Mouse (Mus musculus): ENCODE measurements around the gene Nfic. TPM values are rescaled to one million over a fixed set of nuclear protein-coding genes. Genes with fewer than 3 reads are reported as not detected.

Gene Nfic
- polyA plus RNA-seq, 1 experiment from 2014 or later: 7.3 TPM

DNA sequence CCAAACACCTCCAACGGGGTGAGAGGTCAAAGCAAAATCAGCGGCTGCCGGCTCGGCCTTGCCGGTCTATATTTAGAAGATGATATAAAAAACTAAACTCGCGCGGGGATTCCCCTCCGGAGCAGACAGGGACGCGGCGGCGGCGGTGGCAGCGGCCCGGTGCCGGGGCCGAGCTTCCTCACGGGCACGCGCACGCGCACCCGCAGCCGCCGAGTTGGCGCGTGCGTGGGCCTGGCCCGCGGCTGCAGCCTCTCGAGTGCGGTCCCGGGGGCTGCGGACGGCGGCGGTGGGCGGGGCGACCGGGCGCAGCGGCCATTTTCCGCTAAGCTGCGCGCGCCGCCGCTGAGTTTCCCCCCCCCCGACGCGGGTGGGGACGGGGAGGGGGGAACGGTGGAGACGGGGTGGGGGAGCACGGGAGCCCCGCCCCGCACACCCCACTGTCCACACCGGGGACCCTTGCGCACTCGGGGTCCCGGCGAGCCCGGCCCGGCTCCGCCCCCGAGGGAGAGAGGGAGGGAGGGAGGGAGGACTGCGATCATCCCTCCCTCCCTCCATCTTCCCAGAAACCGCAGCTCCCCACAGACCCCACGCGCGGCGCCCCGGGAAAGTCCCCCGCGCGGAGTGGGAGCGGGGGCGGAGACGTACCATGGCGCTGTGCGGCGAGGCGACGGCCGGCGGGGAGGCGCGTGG lies 25.1 kb downstream of the Nfic start:
- peaks cover 87% of the 10 kb centered on the region for H3K27me3 ChIP-seq (ENCODE audit: poor library complexity, severe bottlenecking)
- under 1% methylated on average over 70 of the region's 89 CpGs for WGBS
- H3K4me1 ChIP-seq: peaks cover 63% of the 10 kb centered on the region
- no peaks in the 10 kb centered on the region for H3K36me3 ChIP-seq (replicated peaks)
- H3K27ac ChIP-seq: peak overlapping the region; percentile 93
- no peaks in the 10 kb centered on the region for H3K9me3 ChIP-seq
- H3K4me3 ChIP-seq: peak overlapping the region; percentile 84
- DNase-seq (ENCODE audit: extremely low spot score, low spot score): peak; percentile 70

- H3K27me3 ChIP-seq (ENCODE audit: poor library complexity, severe bottlenecking): peaks cover 92% of the 10 kb centered on the region
- peaks cover 70% of the 10 kb centered on the region for H3K4me1 ChIP-seq
- H3K4me3 ChIP-seq: peak overlapping the region; percentile 84
- peak overlapping the region; percentile 93 for H3K27ac ChIP-seq
- peak; percentile 81 for DNase-seq (ENCODE audit: extremely low spot score, low spot score)
- H3K36me3 ChIP-seq (replicated peaks): no peaks in the 10 kb centered on the region
- H3K9me3 ChIP-seq: no peaks in the 10 kb centered on the region
- under 1% methylated on average over 20 of the region's 20 CpGs for WGBS
Observed at GRCm38 (mm10) chr10:81429605-81430061, 25.8 kb downstream of the Nfic start.

GRCm38 (mm10) chr10:81429092-81429491 lies 26.3 kb downstream of the Nfic start:
- no peak for DNase-seq (ENCODE audit: extremely low spot score, low spot score)
- Histone ChIP-seq H3K9me3 (no peaks in the 10 kb centered on the region), H3K27me3 (ENCODE audit: poor library complexity, severe bottlenecking) (peaks cover 92% of the 10 kb centered on the region), H3K27ac (peak overlapping the region; percentile 93; the same call in 1 of the 2 replicates), H3K36me3 (replicated peaks) (no peaks in the 10 kb centered on the region), H3K4me1 (peaks cover 70% of the 10 kb centered on the region), H3K4me3 (peak overlapping the region; percentile 84; the same call in 1 of the 2 replicates)
- 21% methylated on average over 2 of the region's 2 CpGs for WGBS

DNA sequence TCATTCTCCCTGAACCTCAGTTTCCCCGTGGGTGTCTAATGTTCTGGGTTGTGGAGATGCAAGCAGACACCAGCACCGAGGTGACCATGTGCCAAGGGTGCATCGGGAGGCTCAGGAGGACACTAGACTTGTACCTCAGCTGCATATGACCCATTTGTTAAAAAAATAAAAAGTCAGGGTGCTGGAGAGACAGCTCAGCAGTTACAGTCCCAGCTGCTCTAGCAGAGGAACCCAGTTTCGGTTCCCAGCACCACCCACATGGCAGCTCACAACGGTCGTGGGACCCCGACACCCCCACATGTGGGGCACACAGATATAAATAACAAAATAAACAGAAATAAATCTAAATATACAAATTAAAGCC lies 26.9 kb downstream of the Nfic start:
- Histone ChIP-seq H3K9me3 (no peaks in the 10 kb centered on the region), H3K4me1 (peaks cover 67% of the 10 kb centered on the region), H3K4me3 (no peak overlapping the region), H3K27ac (no peak overlapping the region), H3K27me3 (ENCODE audit: poor library complexity, severe bottlenecking) (peaks cover 92% of the 10 kb centered on the region), H3K36me3 (replicated peaks) (no peaks in the 10 kb centered on the region)
- 88% methylated on average over 7 of the region's 7 CpGs for WGBS
- no peak for DNase-seq (ENCODE audit: extremely low spot score, low spot score)

DNA sequence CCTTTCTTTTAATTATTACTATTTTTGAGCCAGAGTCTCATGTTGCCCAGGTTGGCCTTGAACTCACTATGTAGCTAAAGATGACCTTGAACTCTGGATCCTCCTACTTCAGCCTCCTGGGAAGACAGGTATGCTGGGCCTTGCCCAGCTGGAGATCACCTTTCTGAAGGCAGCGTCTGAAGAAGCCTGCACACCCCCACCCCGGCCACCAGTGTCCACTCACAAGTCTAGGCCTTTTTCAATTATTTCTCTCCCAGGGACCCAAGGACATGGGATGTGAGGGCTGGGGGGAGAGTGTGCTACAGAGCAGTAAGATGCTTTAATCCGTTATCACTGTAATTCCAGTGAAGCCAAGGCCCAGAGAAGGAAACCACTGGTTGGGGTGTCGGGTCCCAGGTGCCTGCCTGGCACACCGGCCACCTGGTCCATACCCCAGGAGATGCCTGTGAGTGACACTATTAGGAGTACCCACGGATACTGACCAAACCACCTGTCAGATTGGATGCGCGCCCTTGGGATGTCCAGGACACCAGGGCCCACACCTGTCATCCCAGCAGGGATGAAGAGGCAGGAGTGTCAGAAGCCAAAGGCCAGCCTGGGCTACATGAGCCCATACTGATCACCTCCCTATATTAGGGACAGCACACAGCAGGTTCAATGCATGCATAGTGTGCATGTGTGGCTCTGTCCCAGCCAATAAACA lies 27.5 kb downstream of the Nfic start:
- no peak overlapping the region for H3K4me3 ChIP-seq
- H3K4me1 ChIP-seq: peaks cover 62% of the 10 kb centered on the region
- H3K27ac ChIP-seq: no peak overlapping the region
- WGBS: 78% methylated on average over 8 of the region's 8 CpGs
- H3K9me3 ChIP-seq: no peaks in the 10 kb centered on the region
- peaks cover 90% of the 10 kb centered on the region for H3K27me3 ChIP-seq (ENCODE audit: poor library complexity, severe bottlenecking)
- H3K36me3 ChIP-seq (replicated peaks): no peaks in the 10 kb centered on the region
- peak; percentile 14 for DNase-seq (ENCODE audit: extremely low spot score, low spot score)

- Histone ChIP-seq H3K9me3 (no peaks in the 10 kb centered on the region), H3K4me1 (peaks cover 59% of the 10 kb centered on the region), H3K4me3 (peak overlapping the region; percentile 51), H3K36me3 (replicated peaks) (no peaks in the 10 kb centered on the region), H3K27me3 (ENCODE audit: poor library complexity, severe bottlenecking) (peaks cover 90% of the 10 kb centered on the region), H3K27ac (0 out of 2 replicates have a peak overlapping the region, but pooled peaks have one; percentile 65)
- 43% methylated on average over 3 of the region's 3 CpGs for WGBS
- DNase-seq (ENCODE audit: extremely low spot score, low spot score): peak; percentile 14
Observed at GRCm38 (mm10) chr10:81427327-81427726, 28.1 kb downstream of the Nfic start.

DNA sequence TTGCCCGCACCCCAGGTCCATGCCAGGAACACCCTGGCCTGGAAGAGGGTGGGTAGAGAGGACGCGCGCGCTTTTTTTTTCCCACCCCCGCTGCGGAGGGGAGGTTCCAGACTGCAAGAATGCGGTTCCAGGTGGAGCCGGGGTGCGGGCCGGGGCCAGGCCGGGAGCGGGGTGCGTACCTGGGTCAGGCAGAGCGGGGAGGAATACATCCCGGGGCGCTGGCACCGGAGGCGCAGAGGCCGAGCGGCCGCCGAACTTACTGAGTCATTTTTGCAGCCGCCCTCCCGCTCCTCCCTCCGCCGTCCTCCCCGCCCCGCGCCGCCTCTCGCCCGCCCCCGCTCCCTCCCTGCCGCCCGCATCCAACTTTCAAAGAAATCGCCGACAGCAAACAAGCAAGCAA lies 28.5 kb downstream of the Nfic start:
- WGBS: under 1% methylated on average over 38 of the region's 38 CpGs
- H3K4me1 ChIP-seq: peaks cover 59% of the 10 kb centered on the region
- peaks cover 90% of the 10 kb centered on the region for H3K27me3 ChIP-seq (ENCODE audit: poor library complexity, severe bottlenecking)
- H3K9me3 ChIP-seq: no peaks in the 10 kb centered on the region
- peak; percentile 24 for DNase-seq (ENCODE audit: extremely low spot score, low spot score)
- no peaks in the 10 kb centered on the region for H3K36me3 ChIP-seq (replicated peaks)
- H3K4me3 ChIP-seq: peak overlapping the region; percentile 51
- 0 out of 2 replicates have a peak overlapping the region, but pooled peaks have one; percentile 65 for H3K27ac ChIP-seq

DNA sequence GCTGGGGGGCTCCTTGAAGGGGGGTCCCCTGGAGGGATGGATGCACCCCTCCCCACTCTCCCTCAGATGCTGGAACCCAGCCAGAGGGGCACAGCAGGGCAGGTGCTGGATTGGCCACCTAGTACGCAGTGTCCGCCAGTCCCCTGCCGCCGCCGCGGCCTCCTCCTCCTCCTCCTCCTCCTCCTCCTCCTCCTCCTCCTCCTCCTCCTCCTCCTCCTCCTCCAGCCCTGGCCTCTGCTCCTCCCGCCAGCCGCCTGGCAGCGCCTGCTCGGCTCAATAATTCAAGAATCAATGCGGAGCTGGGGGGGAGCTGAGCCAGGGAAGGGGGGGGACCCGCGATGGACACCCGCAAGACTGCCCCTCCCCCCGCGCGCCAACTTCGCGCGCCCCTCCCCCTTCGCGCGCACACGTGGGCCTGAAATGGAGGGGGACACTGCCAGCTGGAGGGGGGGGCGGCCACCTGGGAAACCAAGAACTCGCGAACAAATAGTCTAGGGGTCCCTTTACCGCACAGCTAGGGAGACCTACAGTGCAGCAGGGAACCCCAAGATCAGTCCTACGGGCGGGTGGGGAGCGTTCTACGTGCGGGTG lies 29.3 kb downstream of the Nfic start:
- WGBS: 2% methylated on average over 24 of the region's 33 CpGs

DNA sequence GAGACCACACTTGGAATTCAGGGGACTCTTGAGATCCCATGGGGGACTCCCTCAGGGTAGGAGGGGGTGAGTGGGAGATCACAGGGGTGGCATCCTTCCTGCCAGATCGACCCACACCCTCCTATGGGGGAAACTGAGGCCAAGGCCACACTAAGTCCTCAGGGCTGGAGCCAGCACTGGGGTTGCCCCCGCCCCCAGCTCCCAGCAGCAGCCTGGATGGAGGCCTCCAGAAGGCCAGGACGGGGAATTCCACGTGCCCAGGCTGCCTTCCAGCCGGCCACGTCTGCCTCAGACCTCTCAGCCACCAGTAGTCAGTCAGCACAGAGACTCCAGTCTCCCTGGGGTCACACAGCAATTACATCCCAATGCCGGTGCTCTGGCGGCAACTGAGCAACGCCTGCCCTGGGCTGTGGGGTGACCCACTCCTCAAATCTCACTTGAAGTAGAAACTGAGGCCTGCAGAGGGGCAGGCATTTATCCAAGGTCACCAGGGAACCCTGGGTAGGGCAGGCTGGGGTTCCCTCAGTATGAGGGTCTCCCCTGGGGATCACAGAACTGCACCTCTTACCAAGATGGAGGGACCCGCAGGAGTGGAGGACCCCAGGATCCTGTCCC lies 30.1 kb downstream of the Nfic start:
- Histone ChIP-seq H3K27ac (no peak overlapping the region), H3K9me3 (no peaks in the 10 kb centered on the region), H3K4me1 (peaks cover 50% of the 10 kb centered on the region), H3K4me3 (peak overlapping the region; percentile 24; the same call in 1 of the 2 replicates), H3K27me3 (ENCODE audit: poor library complexity, severe bottlenecking) (peaks cover 93% of the 10 kb centered on the region), H3K36me3 (replicated peaks) (no peaks in the 10 kb centered on the region)
- peak; percentile 15 for DNase-seq (ENCODE audit: extremely low spot score, low spot score)
- 28% methylated on average over 10 of the region's 10 CpGs for WGBS

More for the DNA sequence above, 29.3 kb downstream of the Nfic start:
- Histone ChIP-seq H3K9me3 (no peaks in the 10 kb centered on the region), H3K4me1 (peaks cover 55% of the 10 kb centered on the region), H3K4me3 (peak overlapping the region; percentile 51), H3K27ac (peak overlapping the region; percentile 65), H3K27me3 (ENCODE audit: poor library complexity, severe bottlenecking) (peaks cover 90% of the 10 kb centered on the region), H3K36me3 (replicated peaks) (no peaks in the 10 kb centered on the region)
- peak; percentile 16 for DNase-seq (ENCODE audit: extremely low spot score, low spot score)

DNA sequence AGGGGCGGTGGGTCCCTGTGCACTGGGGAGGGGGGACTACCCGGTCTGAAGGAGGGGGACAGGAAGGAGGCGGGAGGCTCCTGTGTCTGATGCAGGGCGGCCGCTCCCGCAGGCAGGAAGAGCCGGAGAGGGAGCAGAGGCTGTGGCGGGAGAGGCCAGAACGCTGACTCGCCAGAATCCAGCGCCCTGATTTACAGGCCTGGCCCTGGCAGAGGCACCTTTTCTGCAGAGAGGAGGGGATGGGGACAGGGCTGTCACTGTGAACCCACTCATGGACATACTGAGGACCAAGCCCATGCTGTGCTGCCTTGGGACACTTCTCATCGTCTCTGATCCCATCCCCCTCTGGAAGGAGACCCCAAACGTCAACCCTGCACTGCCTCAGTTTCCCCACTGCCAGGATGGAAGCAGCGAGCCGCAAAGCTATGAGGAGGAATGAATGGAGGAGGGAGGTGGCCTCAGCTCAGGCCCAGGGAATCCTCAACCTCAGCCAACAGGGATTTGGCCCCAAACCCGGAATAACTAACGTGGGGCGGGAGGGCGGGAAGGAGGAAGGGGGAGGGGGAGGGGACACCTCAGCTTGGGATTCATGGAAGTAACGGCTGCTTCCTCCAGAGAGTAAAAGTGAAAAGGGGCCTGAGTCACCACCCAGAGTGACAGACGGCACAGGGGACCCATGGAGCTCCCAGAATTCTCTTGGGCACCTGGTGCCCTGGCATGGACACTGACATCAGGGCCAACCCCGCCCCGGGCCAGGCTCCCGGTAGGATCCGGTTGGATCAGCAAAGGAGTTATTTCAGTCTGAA lies 31.0 kb downstream of the Nfic start:
- H3K27ac ChIP-seq: no peak overlapping the region
- H3K27me3 ChIP-seq (ENCODE audit: poor library complexity, severe bottlenecking): peaks cover 96% of the 10 kb centered on the region
- H3K4me3 ChIP-seq: peak overlapping the region; percentile 24; the same call in 1 of the 2 replicates
- H3K9me3 ChIP-seq: no peaks in the 10 kb centered on the region
- DNase-seq (ENCODE audit: extremely low spot score, low spot score): peak; percentile 15
- H3K36me3 ChIP-seq (replicated peaks): no peaks in the 10 kb centered on the region
- peaks cover 46% of the 10 kb centered on the region for H3K4me1 ChIP-seq
- 6% methylated on average over 23 of the region's 25 CpGs for WGBS

DNA sequence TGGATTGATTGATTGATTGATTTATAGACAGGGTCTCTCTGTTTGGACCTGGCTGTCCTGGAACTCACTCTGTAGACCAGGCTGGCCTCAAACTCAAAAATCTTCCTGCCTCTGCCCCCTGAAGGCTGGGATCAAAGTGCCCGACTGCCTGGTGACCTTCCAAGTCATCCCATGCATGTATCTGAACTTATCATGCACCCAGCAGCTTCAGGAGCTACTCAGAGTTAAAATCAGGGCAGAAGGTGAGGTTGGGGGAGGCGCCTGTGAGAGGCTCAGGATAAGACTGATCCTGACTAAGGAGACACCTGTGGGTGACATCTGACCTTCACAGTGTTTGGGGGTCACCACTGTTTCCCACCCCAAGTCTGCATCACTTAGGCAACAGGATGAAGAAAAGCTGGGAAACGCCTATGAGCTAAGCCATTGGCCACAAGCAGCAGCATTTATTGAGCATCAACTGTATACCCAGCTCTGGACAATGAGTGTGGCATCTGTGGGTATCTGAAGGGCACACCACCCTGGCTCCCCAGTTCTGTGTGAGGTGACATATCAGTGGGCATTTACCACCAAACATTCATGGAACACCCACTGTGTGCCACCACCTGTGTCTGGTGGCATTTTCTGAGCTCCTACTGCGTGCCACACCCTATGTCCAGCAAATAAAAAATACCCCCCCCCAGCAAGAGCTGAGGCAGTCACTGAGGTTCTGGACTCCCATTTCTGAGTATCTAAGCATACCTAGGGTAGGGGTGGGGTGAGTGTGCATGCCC lies 31.8 kb downstream of the Nfic start:
- peaks cover 48% of the 10 kb centered on the region for H3K4me1 ChIP-seq
- H3K36me3 ChIP-seq (replicated peaks): no peaks in the 10 kb centered on the region
- no peaks in the 10 kb centered on the region for H3K9me3 ChIP-seq
- DNase-seq (ENCODE audit: extremely low spot score, low spot score): no peak
- no peak overlapping the region for H3K27ac ChIP-seq
- WGBS: 67% methylated on average over 4 of the region's 4 CpGs
- H3K27me3 ChIP-seq (ENCODE audit: poor library complexity, severe bottlenecking): peaks cover 96% of the 10 kb centered on the region
- H3K4me3 ChIP-seq: no peak overlapping the region

Data from forebrain, embryonic 10.5 days (tissue).